Mouse (Mus musculus): ENCODE measurements around the gene Rnf31.

The Rnf31 gene

GRCm38 (mm10) chr14:55591331-55591891 is at the start of gene Rnf31:
TSS of gene Rnf31 (plus strand) at chr14:55591708.
- peak; percentile 86 for DNase-seq (ENCODE audit: low spot score)

GRCm38 (mm10) chr14:55542268-55542667 is 49.2 kb upstream of the Rnf31 start:
- DNase-seq (ENCODE audit: low spot score), result no peak

- no peak for DNase-seq (ENCODE audit: low spot score)
Observed at GRCm38 (mm10) chr14:55544334-55544733, 47.2 kb upstream of the Rnf31 start.

- DNase-seq (ENCODE audit: low spot score), result no peak
Observed at GRCm38 (mm10) chr14:55550191-55550590, 41.3 kb upstream of the Rnf31 start.

- DNase-seq (ENCODE audit: low spot score), result no peak
Observed at GRCm38 (mm10) chr14:55551347-55551746, 40.2 kb upstream of the Rnf31 start.

GRCm38 (mm10) chr14:55551794-55552193 is 39.7 kb upstream of the Rnf31 start:
- DNase-seq (ENCODE audit: low spot score), result no peak

- DNase-seq (ENCODE audit: low spot score), result no peak
Observed at GRCm38 (mm10) chr14:55554635-55555034, 36.9 kb upstream of the Rnf31 start.

- DNase-seq (ENCODE audit: low spot score), result no peak
Observed at GRCm38 (mm10) chr14:55555788-55556187, 35.7 kb upstream of the Rnf31 start.

- peak; percentile 67 for DNase-seq (ENCODE audit: low spot score)
Observed at GRCm38 (mm10) chr14:55557003-55557402, 34.5 kb upstream of the Rnf31 start.

GRCm38 (mm10) chr14:55557587-55557986 is 33.9 kb upstream of the Rnf31 start:
- DNase-seq (ENCODE audit: low spot score), result no peak

GRCm38 (mm10) chr14:55558740-55559448 is 32.6 kb upstream of the Rnf31 start:
- no peak for DNase-seq (ENCODE audit: low spot score)

- peak; percentile 59 for DNase-seq (ENCODE audit: low spot score)
Observed at GRCm38 (mm10) chr14:55559799-55560201, 31.7 kb upstream of the Rnf31 start, which contains the start of gene Dcaf11. TSS of gene Dcaf11 (plus strand) at chr14:55560006.

- peak; percentile 97 for DNase-seq (ENCODE audit: low spot score)
Observed at GRCm38 (mm10) chr14:55560202-55561073, 31.1 kb upstream of the Rnf31 start, which contains the start of gene A730061H03Rik. TSS of gene A730061H03Rik (minus strand) at chr14:55560406.

GRCm38 (mm10) chr14:55561860-55562259 is 29.6 kb upstream of the Rnf31 start:
- no peak for DNase-seq (ENCODE audit: low spot score)

- no peak for DNase-seq (ENCODE audit: low spot score)
Observed at GRCm38 (mm10) chr14:55563249-55563648, 28.3 kb upstream of the Rnf31 start.

- DNase-seq (ENCODE audit: low spot score), result no peak
Observed at GRCm38 (mm10) chr14:55565748-55566147, 25.8 kb upstream of the Rnf31 start.

GRCm38 (mm10) chr14:55567496-55567895 is 24.0 kb upstream of the Rnf31 start:
- DNase-seq (ENCODE audit: low spot score), result no peak

- DNase-seq (ENCODE audit: low spot score), result no peak
Observed at GRCm38 (mm10) chr14:55570588-55570987, 20.9 kb upstream of the Rnf31 start.

GRCm38 (mm10) chr14:55571760-55572159 is 19.7 kb upstream of the Rnf31 start:
- no peak for DNase-seq (ENCODE audit: low spot score)

- DNase-seq (ENCODE audit: low spot score), result no peak
Observed at GRCm38 (mm10) chr14:55575302-55575701, 16.2 kb upstream of the Rnf31 start, which contains the start of gene Fitm1. TSS of gene Fitm1 (plus strand) at chr14:55575617.

- no peak for DNase-seq (ENCODE audit: low spot score)
Observed at GRCm38 (mm10) chr14:55575711-55576110, 15.8 kb upstream of the Rnf31 start.

GRCm38 (mm10) chr14:55576376-55576775 is 15.1 kb upstream of the Rnf31 start:
- no peak for DNase-seq (ENCODE audit: low spot score)
